Mouse (Mus musculus) embryonic stem cell, embryonic (primary cell): ENCODE results near the gene Gsta1.
"Not testable (repeated sequence)": the region's sequence is repeated elsewhere in the genome, so short reads cannot be mapped to it uniquely, and the experiment has no call there.

ENCODE experiments used
- CTCF ChIA-PET, 4 experiments: fragments of 300-600 bp in 2 of 4; fragments of 350-600 bp in 2 of 4; sonication (Branson Sonifier 250); formaldehyde crosslinking; loops; one replicate each; lab custom pipeline; 2022; ENCODE audit warnings: inconsistent platforms in 2 of 4; lab: Charles Lee
- POLR2A ChIA-PET, 4 experiments: fragments of 300-600 bp in 2 of 4; fragments of 350-600 bp in 2 of 4; sonication (Branson Sonifier 250); formaldehyde crosslinking; loops; one replicate each; lab custom pipeline; 2022; ENCODE audit warnings: antibody characterized with exemption in 4 of 4, inconsistent platforms in 1 of 4; lab: Charles Lee

Gene Gsta1

DNA sequence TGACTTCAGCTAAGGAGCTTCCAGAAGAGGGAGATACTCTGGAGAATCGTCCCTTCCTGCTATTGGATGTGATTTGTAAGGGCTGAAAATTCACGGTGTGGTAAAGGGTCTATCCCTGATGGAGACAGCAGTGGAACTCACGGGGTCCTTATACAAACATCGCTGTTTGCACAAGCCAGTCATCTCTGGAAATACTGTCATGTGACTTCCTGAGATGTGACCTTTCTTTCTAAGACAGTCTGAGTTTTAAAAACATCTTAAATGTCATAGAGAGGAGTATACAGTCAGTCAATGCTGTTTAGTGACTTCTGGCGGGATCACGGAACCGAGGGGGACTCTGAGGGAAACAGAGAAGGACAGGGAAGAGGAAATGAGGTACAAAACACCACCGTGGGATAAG lies 7.8 kb upstream of the Gsta1 start:
- ChIA-PET CTCF (no interaction called here), POLR2A (interaction anchor here in 2 of 4 experiments (1.5 to 1.7 kb wide), 3 partner anchors 9 to 27 kb away, joined by 4 to 5 read pairs (median 4); no protein-coding TSS in a partner anchor)

GRCm38 (mm10) chr9:78223221-78223902 lies 7.1 kb upstream of the Gsta1 start:
- ChIA-PET CTCF (interaction anchor here in 1 of 4 experiments (0.6 kb wide), 1 partner anchor 135 kb away, joined by 4 read pairs; no protein-coding TSS in a partner anchor), POLR2A (interaction anchor here in 3 of 4 experiments (0.5 to 1.7 kb wide), 6 partner anchors 14 to 289 kb away, joined by 3 to 5 read pairs (median 4); no protein-coding TSS in a partner anchor)

- POLR2A ChIA-PET: interaction anchor here (0.5 to 1.9 kb wide), 8 partner anchors 15 to 279 kb away, joined by 3 to 5 read pairs (median 3); no protein-coding TSS in a partner anchor
- CTCF ChIA-PET: no interaction called here
Measured at GRCm38 (mm10) chr9:78224418-78224817, 6.0 kb upstream of the Gsta1 start.

GRCm38 (mm10) chr9:78225304-78225703 lies 5.2 kb upstream of the Gsta1 start:
- POLR2A ChIA-PET: interaction anchor here in 1 of 4 experiments (1.9 kb wide), 1 partner anchor 30 kb away, joined by 4 read pairs; no protein-coding TSS in a partner anchor
- CTCF ChIA-PET: no interaction called here

DNA sequence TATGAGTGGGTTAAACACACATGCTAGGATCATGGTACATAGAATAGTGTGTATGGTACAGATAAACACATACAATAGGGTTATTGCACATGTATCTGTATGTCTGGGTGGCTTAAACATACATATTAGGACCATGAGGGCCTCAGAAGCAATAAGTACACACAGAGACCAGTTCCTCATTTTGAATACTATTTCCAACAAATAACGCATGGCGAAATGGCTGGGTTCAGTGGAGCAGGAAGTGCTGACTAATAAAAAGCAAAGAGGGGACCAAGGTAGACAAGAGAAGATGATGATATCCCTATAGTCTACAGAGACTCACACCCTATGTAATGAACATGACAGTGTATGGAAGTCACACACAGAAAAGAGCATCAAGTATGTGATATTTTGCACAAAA lies 2.3 kb upstream of the Gsta1 start:
- ChIA-PET CTCF (no interaction called here), POLR2A (no interaction called here)

GRCm38 (mm10) chr9:78229658-78230057 lies 798 bp upstream of the Gsta1 start:
- POLR2A ChIA-PET: not testable (repeated sequence)

GRCm38 (mm10) chr9:78233121-78233695 lies 2.8 kb downstream of the Gsta1 start:
- POLR2A ChIA-PET, CTCF ChIA-PET: not testable (repeated sequence)

More at GRCm38 (mm10) chr9:78229658-78230057, 798 bp upstream of the Gsta1 start:
- CTCF ChIA-PET: not testable (repeated sequence)

GRCm38 (mm10) chr9:78255683-78256470 lies 25.4 kb downstream of the Gsta1 start:
- CTCF ChIA-PET: not testable (repeated sequence)

GRCm38 (mm10) chr9:78256914-78257313 lies 26.5 kb downstream of the Gsta1 start, which contains the start of gene Gm3776:
Gene Gm3776, plus strand, starts transcription at chr9:78257129.
- CTCF ChIA-PET, POLR2A ChIA-PET: not testable (repeated sequence)

More at GRCm38 (mm10) chr9:78255683-78256470, 25.4 kb downstream of the Gsta1 start:
- POLR2A ChIA-PET: interaction anchor here in 1 of 4 experiments (0.7 kb wide), 1 partner anchor 94 kb away, joined by 3 read pairs; no protein-coding TSS in a partner anchor

GRCm38 (mm10) chr9:78259688-78260087 lies 29.2 kb downstream of the Gsta1 start:
- POLR2A ChIA-PET: not testable (repeated sequence)

DNA sequence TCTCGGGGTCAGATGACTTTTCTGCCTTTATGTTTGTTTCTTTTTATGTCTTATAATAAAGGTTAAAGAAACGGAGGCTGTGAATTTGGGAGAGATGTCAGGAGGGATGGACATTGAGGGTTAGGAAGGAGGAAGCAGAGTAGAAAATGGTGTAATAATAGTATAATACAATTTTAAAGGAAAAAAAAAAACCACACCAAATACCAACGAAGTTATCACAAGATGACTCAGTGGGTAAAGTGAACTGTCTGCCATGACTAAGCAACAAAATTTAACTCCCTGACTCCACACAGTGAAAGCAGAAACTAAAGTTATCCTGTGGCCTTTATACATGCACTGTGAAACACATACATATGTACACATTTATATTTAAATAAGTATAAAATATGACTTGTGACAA lies 40.5 kb downstream of the Gsta1 start:
- POLR2A ChIA-PET, CTCF ChIA-PET: not testable (repeated sequence)

More at GRCm38 (mm10) chr9:78259688-78260087, 29.2 kb downstream of the Gsta1 start:
- CTCF ChIA-PET: interaction anchor here in 3 of 4 experiments (0.6 kb wide), 3 partner anchors 80 to 220 kb away, joined by 3 to 6 read pairs (median 4); no protein-coding TSS in a partner anchor

GRCm38 (mm10) chr9:78282002-78282711 lies 51.7 kb downstream of the Gsta1 start:
- POLR2A ChIA-PET: interaction anchor here in 1 of 4 experiments (0.6 kb wide), 1 partner anchor 145 kb away, joined by 3 read pairs; no protein-coding TSS in a partner anchor
- CTCF ChIA-PET: not testable (repeated sequence)

GRCm38 (mm10) chr9:78289063-78289462 lies 58.6 kb downstream of the Gsta1 start:
- CTCF ChIA-PET: not testable (repeated sequence)
- POLR2A ChIA-PET: interaction anchor here in 2 of 4 experiments (0.6 kb wide), 2 partner anchors 19 to 142 kb away, joined by 3 read pairs; no protein-coding TSS in a partner anchor

GRCm38 (mm10) chr9:78289723-78290122 lies 59.3 kb downstream of the Gsta1 start, which contains the start of gene Gm10639:
Gene Gm10639, plus strand, starts transcription at chr9:78289923.
- CTCF ChIA-PET, POLR2A ChIA-PET: not testable (repeated sequence)
